Comparison of ENCODE assay signal across 9 mouse cellular contexts in genomic region chr9:37359331-37360220, GRCm38 (mm10). TPM values are rescaled to one million over a fixed set of nuclear protein-coding genes. Genes with fewer than 3 reads are reported as not detected.
DNase-seq lines count a peak whose midpoint lies in the region; ATAC-seq and TF ChIP-seq lines count a peak whose summit lies in the region.
"Had no signal": no experiment of that assay in that cellular context is flagged by ENCODE, and none has a peak within 500 bp of the region (broad histone marks: within the 10 kb centered on the region; RNA-seq: fewer than 3 reads in every experiment).

No protein-coding gene starts in this region.

- peak overlapping the region; percentile 20 for H3K4me3 ChIP-seq in midbrain, embryonic 10.5 days
- H3K4me3 ChIP-seq in stomach, embryonic 15.5 days (replicated peaks), result no peak overlapping the region
- H3K4me3 ChIP-seq: limb, embryonic 15.5 days had no signal

- in situ Hi-C loops in Patski (cut with MboI; ENCODE audit: low pct_unique_long_range_greater_than_20kb), result no loop called here

- CTCF ChIA-PET in Patski (lab: Charles Lee), result interaction anchor here (2.0 kb wide), 1 partner anchor 10 kb away, joined by 4 read pairs; no protein-coding TSS in a partner anchor

- no peak overlapping the region for H3K4me2 ChIP-seq in stomach, embryonic 15.5 days
- H3K4me2 ChIP-seq: limb, embryonic 15.5 days had no signal

- H3K27me3 ChIP-seq in Patski, result peaks cover 4% of the 10 kb centered on the region
- no peaks in the 10 kb centered on the region for H3K27me3 ChIP-seq in midbrain, embryonic 10.5 days (ENCODE audit: low read depth, poor library complexity, severe bottlenecking)
- no peaks in the 10 kb centered on the region for H3K27me3 ChIP-seq in stomach, embryonic 15.5 days (replicated peaks)
- H3K27me3 ChIP-seq: limb, embryonic 15.5 days had no signal

- ATAC-seq in Patski, result peak; percentile 60
- ATAC-seq in stomach, embryonic 15.5 days (ENCODE audit: insufficient read depth, low FRiP score, low read depth), result peak; percentile 57; the same call in 1 of the 2 replicates
- ATAC-seq in megakaryocyte, adult 5-6 weeks (ENCODE audit: poor library complexity, severe bottlenecking), result no peak
- ATAC-seq in megakaryocyte-erythroid progenitor cell, adult 5-6 weeks (replicated peaks; ENCODE audit: low FRiP score, low TSS enrichment, poor library complexity, severe bottlenecking), result no peak

- no peak overlapping the region for H3K9ac ChIP-seq in stomach, embryonic 15.5 days
- H3K9ac ChIP-seq: limb, embryonic 15.5 days had no signal

- no peaks in the 10 kb centered on the region for H3K36me3 ChIP-seq in midbrain, embryonic 10.5 days
- H3K36me3 ChIP-seq in stomach, embryonic 15.5 days, result no peaks in the 10 kb centered on the region
- H3K36me3 ChIP-seq: limb, embryonic 15.5 days had no signal

- H3K9me3 ChIP-seq in midbrain, embryonic 10.5 days (replicated peaks), result no peaks in the 10 kb centered on the region
- no peaks in the 10 kb centered on the region for H3K9me3 ChIP-seq in stomach, embryonic 15.5 days
- H3K9me3 ChIP-seq: limb, embryonic 15.5 days had no signal

- 14% methylated on average over 6 of the region's 6 CpGs for WGBS in midbrain, embryonic 10.5 days
- WGBS in stomach, embryonic 15.5 days, result 45% methylated on average over 6 of the region's 6 CpGs

- no peak for TF ChIP-seq CTCF in Patski (IDR thresholded peaks at IDR 0.05)

- DNase-seq in Patski (ENCODE audit: low read depth, low spot score), result no peak
- DNase-seq in brain, adult 2 months (ENCODE audit: low read depth, low spot score), result peak; percentile 95
- peak; percentile 63 to 86 for DNase-seq in frontal cortex, postnatal 36 days (ENCODE audit: low spot score in 2 of 2)
- peak; percentile 69 to 76 for DNase-seq in layer of hippocampus, postnatal 36 days
- DNase-seq in midbrain, embryonic 10.5 days (ENCODE audit: low spot score), result peak; percentile 82

- POLR2A ChIA-PET in Patski (lab: Charles Lee), result interaction anchor here (0.9 kb wide), 1 partner anchor 10 kb away, joined by 3 read pairs; no protein-coding TSS in a partner anchor

- peak overlapping the region; percentile 91 for H3K27ac ChIP-seq in midbrain, embryonic 10.5 days (replicated peaks)
- no peak overlapping the region; the same call in 1 of the 2 replicates for H3K27ac ChIP-seq in stomach, embryonic 15.5 days
- H3K27ac ChIP-seq: limb, embryonic 15.5 days had no signal

- peaks cover 44% of the 10 kb centered on the region for H3K4me1 ChIP-seq in midbrain, embryonic 10.5 days
- H3K4me1 ChIP-seq in stomach, embryonic 15.5 days, result peaks cover 6% of the 10 kb centered on the region; the same call in 1 of the 2 replicates

RNA-seq across cellular contexts. Expression of gene Hepacam, which starts 7.6 kb away (rescaled TPM):
- not detected for polyA plus RNA-seq in Patski (2021)
- total RNA-seq in layer of hippocampus, postnatal 36 days (2021), result 10 to 100 TPM; 66.3 to 66.9 TPM
- 0.04 and 0.05 TPM in 2 replicates for polyA plus RNA-seq in midbrain, embryonic 10.5 days (2016; fragmentation: Nextera tagmentation; extraction: Ambion mirVana)
- polyA plus RNA-seq in stomach, embryonic 15.5 days (2015; fragmentation: Nextera tagmentation; extraction: Ambion mirVana), result 0.06 and 0.14 TPM in 2 replicates
- total RNA-seq in megakaryocyte, adult 5-6 weeks (2015), result not detected in 2 replicates
- not detected in 2 replicates for total RNA-seq in megakaryocyte, adult 5-6 weeks (2017)
- total RNA-seq in megakaryocyte-erythroid progenitor cell, adult 5-6 weeks (2014; fragmentation: Nextera tagmentation), result 0.70 TPM in 1 of 2 replicates, not detected in the other
- total RNA-seq in megakaryocyte-erythroid progenitor cell, adult 5-6 weeks (2017), result not detected in 2 replicates

RNA-seq across cellular contexts. Expression of gene Ccdc15, which starts 11.3 kb away (rescaled TPM):
- 1.3 TPM for polyA plus RNA-seq in Patski (2021)
- 1 to 10 TPM; 1.9 to 2.2 TPM for total RNA-seq in layer of hippocampus, postnatal 36 days (2021)
- polyA plus RNA-seq in midbrain, embryonic 10.5 days (2016; fragmentation: Nextera tagmentation; extraction: Ambion mirVana), result 11.7 and 13.1 TPM in 2 replicates
- 6.3 and 6.8 TPM in 2 replicates for polyA plus RNA-seq in stomach, embryonic 15.5 days (2015; fragmentation: Nextera tagmentation; extraction: Ambion mirVana)
- total RNA-seq in megakaryocyte, adult 5-6 weeks (2015), result 6.0 and 9.2 TPM in 2 replicates
- 6.7 and 8.3 TPM in 2 replicates for total RNA-seq in megakaryocyte, adult 5-6 weeks (2017)
- total RNA-seq in megakaryocyte-erythroid progenitor cell, adult 5-6 weeks (2014; fragmentation: Nextera tagmentation), result 22.3 and 24.5 TPM in 2 replicates
- 12.8 and 23.2 TPM in 2 replicates for total RNA-seq in megakaryocyte-erythroid progenitor cell, adult 5-6 weeks (2017)

RNA-seq across cellular contexts. Expression of gene Robo4, which starts 42.1 kb away (rescaled TPM):
- not detected for polyA plus RNA-seq in Patski (2021)
- 1 to 10 TPM; 5.4 to 7.0 TPM for total RNA-seq in layer of hippocampus, postnatal 36 days (2021)
- 5.6 and 6.0 TPM in 2 replicates for polyA plus RNA-seq in midbrain, embryonic 10.5 days (2016; fragmentation: Nextera tagmentation; extraction: Ambion mirVana)
- 9.9 and 11.3 TPM in 2 replicates for polyA plus RNA-seq in stomach, embryonic 15.5 days (2015; fragmentation: Nextera tagmentation; extraction: Ambion mirVana)
- total RNA-seq in megakaryocyte, adult 5-6 weeks (2015), result not detected in 2 replicates
- total RNA-seq in megakaryocyte, adult 5-6 weeks (2017), result not detected in 2 replicates
- 0.33 TPM in 1 of 2 replicates, not detected in the other for total RNA-seq in megakaryocyte-erythroid progenitor cell, adult 5-6 weeks (2014; fragmentation: Nextera tagmentation)
- total RNA-seq in megakaryocyte-erythroid progenitor cell, adult 5-6 weeks (2017), result 0.61 TPM in 1 of 2 replicates, not detected in the other

Comparison
In these comparisons a context has a peak if more than half of its experiments do, and no peak if none do; other contexts are left out.
1. ATAC-seq: peak in Patski (single experiment) and stomach, embryonic 15.5 days (single experiment); none in megakaryocyte, adult 5-6 weeks (single experiment) and megakaryocyte-erythroid progenitor cell, adult 5-6 weeks (single experiment).
2. RNA of gene Hepacam, which starts 7.6 kb away (total RNA-seq): 66.3 to 66.9 TPM in layer of hippocampus, postnatal 36 days; 0.70 TPM in megakaryocyte-erythroid progenitor cell, adult 5-6 weeks and not detected in megakaryocyte, adult 5-6 weeks; every median in the first group is over 10 times any median in the second.